Mouse (Mus musculus): ENCODE results near the gene Mettl22. TPM values are rescaled to one million over a fixed set of nuclear protein-coding genes. Genes with fewer than 3 reads are reported as not detected.
A peak's percentile ranks its signal among the peaks of the same experiment; 100 is the strongest.

Gene Mettl22
- polyA plus RNA-seq, 1 experiment from 2014 or later, result 20.5 TPM

DNA sequence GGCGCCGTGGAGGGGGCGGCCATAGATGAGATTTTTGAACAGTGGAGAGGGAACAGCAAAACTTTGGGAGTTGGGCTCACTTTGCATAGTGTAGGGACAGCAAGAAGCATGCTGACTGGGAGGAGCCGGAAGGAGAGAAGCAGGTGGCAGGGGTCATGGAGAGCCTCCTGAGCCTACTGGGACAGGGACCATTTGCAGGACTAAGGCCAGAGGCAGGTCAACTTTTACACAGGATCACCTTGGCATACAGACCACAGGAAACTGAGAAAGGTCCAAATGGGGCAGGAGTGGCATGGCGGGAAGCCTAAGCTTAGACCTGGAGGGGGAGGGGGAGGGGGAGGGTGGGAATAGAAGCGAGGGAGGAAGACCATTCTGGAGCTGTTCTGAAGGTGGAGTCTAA lies 62.9 kb downstream of the Mettl22 start:
- no peak overlapping the region for H3K9ac ChIP-seq (ENCODE audit: low read depth, low read length)
- H3K4me1 ChIP-seq (ENCODE audit: control insufficient read depth, insufficient read depth, low read length), result no peaks in the 10 kb centered on the region
- H3K4me3 ChIP-seq (ENCODE audit: low read length), result no peak overlapping the region
- H3K27me3 ChIP-seq (ENCODE audit: control insufficient read depth, insufficient read depth, low read length), result no peaks in the 10 kb centered on the region
- H3K36me3 ChIP-seq (ENCODE audit: control insufficient read depth, insufficient read depth, low read length), result no peaks in the 10 kb centered on the region
- H3K9me3 ChIP-seq (ENCODE audit: control insufficient read depth, low read length), result no peaks in the 10 kb centered on the region
- no peak overlapping the region for H3K4me2 ChIP-seq (replicated peaks; ENCODE audit: low read depth, low read length)
- H3K27ac ChIP-seq (ENCODE audit: low read depth, low read length), result no peak overlapping the region
- 94% methylated on average over 6 of the region's 6 CpGs for WGBS
- ATAC-seq (ENCODE audit: low FRiP score, low TSS enrichment), result no peak

DNA sequence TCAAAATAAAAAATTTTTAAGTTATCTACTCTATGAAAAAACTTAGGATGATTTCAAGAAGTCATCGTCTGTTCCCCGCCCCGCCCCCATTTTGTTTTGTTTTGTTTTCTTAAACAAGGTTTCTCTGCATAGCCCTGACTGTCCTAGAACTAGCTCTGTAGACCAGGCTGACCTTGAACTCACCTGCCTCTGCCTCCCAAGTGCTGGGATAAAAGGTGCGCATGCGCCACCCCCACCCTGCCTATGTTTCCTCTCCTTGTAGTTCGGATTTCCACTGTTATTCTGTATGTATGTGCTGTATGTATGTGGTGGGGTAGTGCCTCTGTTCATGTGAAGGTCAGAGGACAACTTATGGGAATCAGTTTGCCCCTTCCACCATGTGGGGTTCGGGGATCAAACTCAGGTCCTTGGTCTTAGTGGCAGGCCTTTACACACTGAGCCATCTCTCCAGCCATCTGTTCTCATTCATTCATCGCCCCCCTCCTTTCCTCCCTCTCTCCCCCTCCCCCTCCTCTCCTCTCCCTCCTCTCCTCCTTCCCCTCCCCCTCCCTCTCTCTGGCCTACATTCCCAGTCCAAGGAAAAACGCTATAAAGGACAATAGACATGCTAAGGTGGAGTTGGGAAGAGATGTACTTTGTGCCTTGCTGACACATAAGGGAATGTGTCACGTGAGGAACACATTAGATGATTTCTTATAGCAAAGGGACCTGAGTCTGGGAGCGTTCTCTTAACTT lies 64.0 kb downstream of the Mettl22 start:
- no peak overlapping the region for H3K4me2 ChIP-seq (replicated peaks; ENCODE audit: low read depth, low read length)
- H3K4me1 ChIP-seq (ENCODE audit: control insufficient read depth, insufficient read depth, low read length), result peaks cover 6% of the 10 kb centered on the region; the same call in 1 of the 2 replicates
- no peak overlapping the region for H3K9ac ChIP-seq (ENCODE audit: low read depth, low read length)
- H3K27ac ChIP-seq (ENCODE audit: low read depth, low read length), result no peak overlapping the region
- ATAC-seq (ENCODE audit: low FRiP score, low TSS enrichment), result no peak
- 87% methylated on average over 11 of the region's 11 CpGs for WGBS
- H3K36me3 ChIP-seq (ENCODE audit: control insufficient read depth, insufficient read depth, low read length), result no peaks in the 10 kb centered on the region
- no peaks in the 10 kb centered on the region for H3K9me3 ChIP-seq (ENCODE audit: control insufficient read depth, low read length)
- H3K27me3 ChIP-seq (ENCODE audit: control insufficient read depth, insufficient read depth, low read length), result no peaks in the 10 kb centered on the region
- H3K4me3 ChIP-seq (ENCODE audit: low read length), result no peak overlapping the region

DNA sequence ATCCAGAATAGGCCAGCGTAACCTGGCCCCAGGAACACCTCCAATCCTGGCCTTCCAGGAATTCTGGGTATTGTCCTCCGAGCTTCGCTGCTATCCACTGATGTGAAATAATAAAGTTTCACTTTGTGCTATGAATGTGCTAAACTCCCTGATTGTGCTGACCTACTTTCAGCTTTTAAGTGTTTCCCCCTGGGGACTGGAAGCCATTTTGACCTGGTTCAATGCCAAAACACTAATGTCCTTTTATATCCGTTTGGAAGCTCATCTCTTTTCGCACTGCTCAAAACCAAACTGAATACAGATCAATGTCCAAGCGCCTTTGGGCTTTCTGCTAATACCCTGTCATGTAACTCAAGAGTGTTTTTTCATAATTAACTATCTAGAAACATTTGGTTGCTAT lies 64.8 kb downstream of the Mettl22 start:
- H3K27ac ChIP-seq (ENCODE audit: low read depth, low read length), result no peak overlapping the region
- H3K36me3 ChIP-seq (ENCODE audit: control insufficient read depth, insufficient read depth, low read length), result no peaks in the 10 kb centered on the region
- no peak for ATAC-seq (ENCODE audit: low FRiP score, low TSS enrichment)
- H3K9ac ChIP-seq (ENCODE audit: low read depth, low read length), result no peak overlapping the region
- H3K4me1 ChIP-seq (ENCODE audit: control insufficient read depth, insufficient read depth, low read length), result peaks cover 6% of the 10 kb centered on the region; the same call in 1 of the 2 replicates
- WGBS, result 88% methylated on average over 6 of the region's 6 CpGs
- no peaks in the 10 kb centered on the region for H3K27me3 ChIP-seq (ENCODE audit: control insufficient read depth, insufficient read depth, low read length)
- no peaks in the 10 kb centered on the region for H3K9me3 ChIP-seq (ENCODE audit: control insufficient read depth, low read length)
- no peak overlapping the region for H3K4me2 ChIP-seq (replicated peaks; ENCODE audit: low read depth, low read length)
- no peak overlapping the region for H3K4me3 ChIP-seq (ENCODE audit: low read length)

DNA sequence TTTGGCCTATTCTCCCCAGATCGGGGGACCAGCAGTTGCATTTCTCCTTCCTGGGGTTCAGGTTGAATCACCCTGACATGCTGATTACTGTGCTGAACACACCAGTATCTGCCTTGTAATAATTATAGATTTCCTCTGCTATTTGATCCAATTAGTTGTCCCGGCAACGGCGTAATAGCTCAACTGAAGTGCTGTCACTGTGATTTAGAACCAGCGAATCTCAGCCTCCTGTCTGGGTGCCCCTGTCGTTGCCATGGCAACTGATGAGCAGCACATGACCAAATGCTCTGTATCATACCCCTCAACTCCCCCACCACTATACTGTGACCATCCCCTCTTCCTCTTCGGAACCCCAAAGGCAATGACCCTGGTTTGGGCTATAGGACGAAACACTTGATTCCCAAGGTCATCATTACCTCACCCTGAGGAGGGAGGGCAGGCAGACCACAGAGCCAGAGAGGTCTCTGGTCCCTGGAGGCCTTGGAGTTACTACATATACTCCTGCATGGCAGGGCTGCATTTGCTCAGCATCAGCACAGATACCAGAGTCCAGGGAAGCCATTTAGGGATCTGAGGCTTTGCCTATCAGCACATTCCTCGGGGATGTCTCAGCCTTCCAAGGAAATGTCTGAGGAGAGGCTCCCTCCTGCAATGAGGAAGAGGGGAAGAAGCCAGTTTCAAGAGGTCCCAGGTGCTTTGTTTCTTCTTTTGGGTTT lies 68.7 kb downstream of the Mettl22 start:
- no peaks in the 10 kb centered on the region for H3K27me3 ChIP-seq (ENCODE audit: control insufficient read depth, insufficient read depth, low read length)
- H3K4me3 ChIP-seq (ENCODE audit: low read length), result no peak overlapping the region
- no peaks in the 10 kb centered on the region for H3K9me3 ChIP-seq (ENCODE audit: control insufficient read depth, low read length)
- no peak overlapping the region for H3K27ac ChIP-seq (ENCODE audit: low read depth, low read length)
- H3K36me3 ChIP-seq (ENCODE audit: control insufficient read depth, insufficient read depth, low read length), result no peaks in the 10 kb centered on the region
- no peak overlapping the region for H3K9ac ChIP-seq (ENCODE audit: low read depth, low read length)
- peaks cover 6% of the 10 kb centered on the region; the same call in 1 of the 2 replicates for H3K4me1 ChIP-seq (ENCODE audit: control insufficient read depth, insufficient read depth, low read length)
- WGBS, result 29% methylated on average over 9 of the region's 9 CpGs
- ATAC-seq (ENCODE audit: low FRiP score, low TSS enrichment), result peak; percentile 74
- no peak overlapping the region for H3K4me2 ChIP-seq (replicated peaks; ENCODE audit: low read depth, low read length)

Other genes with a start within 250 kb of the Mettl22 start
- gene Tmem114, start 45.7 kb upstream of the Mettl22 start, polyA plus RNA-seq (2014; fragmentation: Nextera tagmentation; extraction: Ambion mirVana), result not detected in 2 replicates
- 15.8 and 27.2 TPM in 2 replicates for gene Abat, start 42.6 kb downstream of the Mettl22 start, polyA plus RNA-seq (2014; fragmentation: Nextera tagmentation; extraction: Ambion mirVana)
- 44.5 and 59.4 TPM in 2 replicates for gene Pmm2, start 166.9 kb downstream of the Mettl22 start, polyA plus RNA-seq (2014; fragmentation: Nextera tagmentation; extraction: Ambion mirVana)
- 11.0 and 13.7 TPM in 2 replicates for gene Tmem186, start 166.9 kb downstream of the Mettl22 start, polyA plus RNA-seq (2014; fragmentation: Nextera tagmentation; extraction: Ambion mirVana)
- 23.1 and 45.2 TPM in 2 replicates for gene Carhsp1, start 201.4 kb downstream of the Mettl22 start, polyA plus RNA-seq (2014; fragmentation: Nextera tagmentation; extraction: Ambion mirVana)
- not detected in 2 replicates for gene Gm5767, start 210.0 kb downstream of the Mettl22 start, polyA plus RNA-seq (2014; fragmentation: Nextera tagmentation; extraction: Ambion mirVana)